Mouse (Mus musculus) embryonic facial prominence, embryonic 11.5 days (tissue): ENCODE measurements around the gene Vdac2. TPM values are rescaled to one million over a fixed set of nuclear protein-coding genes. Genes with fewer than 3 reads are reported as not detected.

Source experiments
- ATAC-seq: fragments of 200-750 bp; cut with Nextera tagmentation; replicated peaks from 2 replicates; pipeline ENCODE4 v1.8.0; 2017; ENCODE audit warnings: low read depth; ENCODE audit not compliant: insufficient number of reproducible peaks, low FRiP score, low TSS enrichment
- DNase-seq: peaks from one replicate; pipeline ENCODE4 v3.0.0-alpha.2; 2015; ENCODE audit warnings: low spot score
- H3K27ac ChIP-seq: fragments of 300-500 bp; sonication (generic); replicated peaks from 2 replicates; pipeline ENCODE4 v1.5.1; 2014; ENCODE audit warnings: mild to moderate bottlenecking, low read depth, low read length, control low read depth
- H3K27me3 ChIP-seq: fragments of 300-500 bp; sonication (generic); 2 replicates; pipeline ENCODE4 v1.6.1; 2014; ENCODE audit warnings: mild to moderate bottlenecking, low read length, moderate library complexity, mixed read lengths; ENCODE audit not compliant: control insufficient read depth, insufficient read depth
- H3K36me3 ChIP-seq: fragments of 300-500 bp; sonication (generic); replicated peaks from 2 replicates; pipeline ENCODE4 v1.6.1; 2014; ENCODE audit warnings: low read depth, mild to moderate bottlenecking, low read length, moderate library complexity, mixed read lengths; ENCODE audit not compliant: control insufficient read depth, insufficient read depth
- H3K4me1 ChIP-seq: fragments of 300-500 bp; sonication (generic); 2 replicates; pipeline ENCODE4 v1.6.1; 2014; ENCODE audit warnings: low read length, mixed read lengths; ENCODE audit not compliant: control insufficient read depth, insufficient read depth
- H3K4me2 ChIP-seq: fragments of 300-500 bp; sonication (generic); 2 replicates; pipeline ENCODE4 v1.6.1; 2014; ENCODE audit warnings: low read depth, mild to moderate bottlenecking, control low read depth, low read length, moderate library complexity
- H3K4me3 ChIP-seq: fragments of 300-500 bp; sonication (generic); 2 replicates; pipeline ENCODE4 v1.5.1; 2014; ENCODE audit warnings: low read depth, low read length, control low read depth
- H3K9ac ChIP-seq: fragments of 300-500 bp; sonication (generic); replicated peaks from 2 replicates; pipeline ENCODE4 v1.6.1; 2014; ENCODE audit warnings: mild to moderate bottlenecking, control low read depth, low read length
- H3K9me3 ChIP-seq: fragments of 300-500 bp; sonication (generic); replicated peaks from 2 replicates; pipeline ENCODE4 v1.6.1; 2016; ENCODE audit warnings: mild to moderate bottlenecking, low read length, inconsistent platforms, mixed read lengths; ENCODE audit not compliant: control insufficient read depth
- WGBS: fragments of 180-500 bp; shearing (Covaris S2); extraction: QIAGEN DNeasy Blood & Tissue Kit; methylation state at CpG from one replicate; pipeline ENCODE4 v1.1.7; 2014; 5-methylcytosine and 5-hydroxymethylcytosine counted together
- polyA plus RNA-seq: library from polyadenylated mRNA; unstranded; fragments of >200 nt; fragmentation: Nextera tagmentation; extraction: Ambion mirVana; gene quantifications from 2 replicates; pipeline ENCODE4 v1.2.1, GENCODE M21; 2014

Vdac2 gene
- polyA plus RNA-seq, 1 experiment from 2014 or later, result 310 TPM

DNA sequence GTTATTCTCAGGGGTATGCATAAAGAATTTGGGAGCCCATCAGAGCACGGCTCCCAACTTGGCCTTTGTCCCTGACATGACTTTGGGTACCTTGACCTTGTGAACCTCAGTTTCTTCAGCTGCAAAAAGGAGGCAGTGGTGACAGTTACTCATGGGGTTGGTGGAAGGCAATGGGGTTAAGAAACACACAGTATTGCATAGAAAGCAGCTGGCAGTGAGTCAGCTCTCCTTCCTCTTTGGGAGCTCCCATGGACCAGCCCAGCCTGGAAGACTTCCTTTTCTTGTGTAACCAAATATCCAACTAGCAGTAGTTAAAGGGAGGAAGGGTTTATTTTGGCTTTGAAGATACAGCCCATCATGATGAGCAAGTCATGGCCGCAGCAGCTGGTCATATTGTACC lies 65.4 kb downstream of the Vdac2 start:
- WGBS, result 89% methylated on average over 2 of the region's 2 CpGs
- no peak for DNase-seq
- H3K4me2 ChIP-seq, result no peak overlapping the region
- no peak overlapping the region for H3K27ac ChIP-seq
- H3K9ac ChIP-seq, result no peak overlapping the region
- no peaks in the 10 kb centered on the region for H3K27me3 ChIP-seq
- ATAC-seq, result no peak
- peaks cover 2% of the 10 kb centered on the region; the same call in 1 of the 2 replicates for H3K4me1 ChIP-seq
- H3K36me3 ChIP-seq, result no peaks in the 10 kb centered on the region
- no peak overlapping the region for H3K4me3 ChIP-seq
- no peaks in the 10 kb centered on the region for H3K9me3 ChIP-seq

DNA sequence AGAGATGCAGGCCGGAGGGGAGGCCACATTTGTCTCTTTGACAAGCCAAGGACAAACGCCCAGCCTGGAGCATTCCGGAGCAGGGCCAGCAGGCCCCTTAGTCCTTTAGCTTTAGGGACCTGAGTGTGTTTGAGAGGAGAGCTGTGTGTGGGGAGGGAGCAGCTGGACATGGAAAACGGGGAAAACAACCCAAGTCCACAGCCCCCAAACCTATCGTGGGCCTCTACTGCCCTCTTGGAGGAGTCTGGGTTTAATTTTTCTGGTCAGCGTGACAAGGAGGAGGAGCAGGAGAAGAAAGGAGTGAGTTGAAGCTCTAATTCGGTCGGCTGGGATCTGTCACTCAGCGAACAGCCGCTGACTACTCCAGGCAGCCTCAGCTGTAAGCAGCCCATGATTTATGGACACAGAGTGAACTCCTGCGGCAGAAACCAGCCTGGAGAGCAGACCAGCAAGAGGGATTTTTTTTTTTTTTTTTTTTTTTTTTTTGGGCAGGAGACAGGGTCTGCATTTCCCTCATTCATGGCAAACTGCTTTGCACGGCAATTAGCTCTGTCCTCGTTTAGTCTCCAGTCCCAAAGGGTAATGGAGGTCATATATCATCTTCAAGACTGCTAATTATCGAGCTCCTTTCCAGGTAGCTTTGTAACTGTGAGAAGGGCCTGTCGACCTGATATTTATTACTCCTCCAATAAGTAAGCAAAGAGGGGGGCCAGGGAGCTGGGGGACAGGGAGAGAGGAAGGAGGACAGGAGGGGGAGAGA lies 66.7 kb downstream of the Vdac2 start:
- no peak overlapping the region for H3K4me3 ChIP-seq
- H3K27me3 ChIP-seq, result no peaks in the 10 kb centered on the region
- H3K27ac ChIP-seq, result no peak overlapping the region
- WGBS, result 28% methylated on average over 15 of the region's 15 CpGs
- DNase-seq (peak; percentile 56), ATAC-seq (peak; percentile 79)
- no peaks in the 10 kb centered on the region for H3K36me3 ChIP-seq
- peaks cover 2% of the 10 kb centered on the region; the same call in 1 of the 2 replicates for H3K4me1 ChIP-seq
- H3K4me2 ChIP-seq, result no peak overlapping the region
- H3K9ac ChIP-seq, result no peak overlapping the region; the same call in 1 of the 2 replicates
- no peaks in the 10 kb centered on the region for H3K9me3 ChIP-seq

DNA sequence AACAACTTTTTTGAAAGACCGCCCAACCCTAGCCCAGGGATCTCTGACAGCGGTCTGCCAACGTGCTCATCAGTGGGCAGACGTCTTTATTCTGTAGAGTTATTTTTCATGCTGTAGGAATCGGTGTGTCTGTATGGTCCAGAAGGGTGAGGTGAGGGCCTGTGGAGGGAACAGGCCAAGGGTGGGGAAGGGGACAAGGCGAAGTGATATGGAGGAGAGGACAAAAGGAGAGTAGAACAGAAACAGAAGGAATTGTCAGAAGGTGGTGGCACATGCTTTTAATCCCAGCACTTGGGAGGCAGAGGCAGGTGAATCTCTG lies 67.3 kb downstream of the Vdac2 start:
- Histone ChIP-seq H3K27me3 (no peaks in the 10 kb centered on the region), H3K9ac (no peak overlapping the region), H3K9me3 (no peaks in the 10 kb centered on the region), H3K27ac (no peak overlapping the region), H3K4me1 (peaks cover 2% of the 10 kb centered on the region; the same call in 1 of the 2 replicates), H3K36me3 (no peaks in the 10 kb centered on the region), H3K4me3 (no peak overlapping the region), H3K4me2 (no peak overlapping the region)
- no peak for ATAC-seq
- WGBS, result 80% methylated on average over 6 of the region's 6 CpGs
- no peak for DNase-seq

Other genes with a start within 250 kb of the Vdac2 start
- 0.18 and 0.31 TPM in 2 replicates for gene Dupd1, start 110.7 kb upstream of the Vdac2 start, polyA plus RNA-seq
- gene Samd8, start 74.7 kb upstream of the Vdac2 start, polyA plus RNA-seq, result 11.9 and 13.8 TPM in 2 replicates
- gene Dusp13, start 74.1 kb upstream of the Vdac2 start, polyA plus RNA-seq, result not detected in 2 replicates
- gene Comtd1, start 23.7 kb downstream of the Vdac2 start, polyA plus RNA-seq, result 15.5 and 17.6 TPM in 2 replicates
- gene Zfp503, start 164.4 kb downstream of the Vdac2 start, polyA plus RNA-seq, result 9.5 and 10.2 TPM in 2 replicates
- gene Lrmda, start 194.5 kb downstream of the Vdac2 start, polyA plus RNA-seq, result 0.22 TPM in 1 of 2 replicates, not detected in the other